Mouse (Mus musculus): ENCODE measurements around the gene Zfp786. TPM values are rescaled to one million over a fixed set of nuclear protein-coding genes. Genes with fewer than 3 reads are reported as not detected.
"Not testable (repeated sequence)": the region's sequence is repeated elsewhere in the genome, so short reads cannot be mapped to it uniquely, and the experiment has no call there.

Zfp786 gene
- 0.22 and 0.30 TPM in 2 replicates for polyA plus RNA-seq (2012; rRNA removed)

GRCm38 (mm10) chr6:47830104-47831078 lies at the start of gene Zfp786:
Zfp786 (minus strand) TSS chr6:47830867.
- DNase-seq (ENCODE audit: low read depth, low spot score), result peak; percentile 82
- 1% methylated on average over 64 of the region's 64 CpGs for WGBS

- WGBS, result 92% methylated on average over 10 of the region's 10 CpGs
- no peak for DNase-seq (ENCODE audit: low read depth, low spot score)
Observed at GRCm38 (mm10) chr6:47880166-47880565, 49.5 kb upstream of the Zfp786 start.

- 19% methylated on average over 4 of the region's 4 CpGs for WGBS
- peak; percentile 7 for DNase-seq (ENCODE audit: low read depth, low spot score)
Observed at GRCm38 (mm10) chr6:47879049-47879716, 48.5 kb upstream of the Zfp786 start.

GRCm38 (mm10) chr6:47878593-47878992 lies 47.9 kb upstream of the Zfp786 start:
- no peak for DNase-seq (ENCODE audit: low read depth, low spot score)
- 29% methylated on average over 3 of the region's 3 CpGs for WGBS

GRCm38 (mm10) chr6:47878133-47878514 lies 47.5 kb upstream of the Zfp786 start:
- WGBS, result 2% methylated on average over 11 of the region's 11 CpGs
- DNase-seq (ENCODE audit: low read depth, low spot score), result peak; percentile 13

GRCm38 (mm10) chr6:47877461-47878132 lies 46.9 kb upstream of the Zfp786 start:
- WGBS, result 1% methylated on average over 67 of the region's 71 CpGs
- peak; percentile 65 for DNase-seq (ENCODE audit: low read depth, low spot score)

GRCm38 (mm10) chr6:47877058-47877457 lies 46.4 kb upstream of the Zfp786 start, which contains the start of gene Zfp282:
Zfp282 (plus strand) TSS chr6:47877204.
- 4% methylated on average over 9 of the region's 9 CpGs for WGBS
- DNase-seq (ENCODE audit: low read depth, low spot score), result no peak

- no peak for DNase-seq (ENCODE audit: low read depth, low spot score)
- 91% methylated on average over 5 of the region's 5 CpGs for WGBS
Observed at GRCm38 (mm10) chr6:47872266-47872665, 41.6 kb upstream of the Zfp786 start.

GRCm38 (mm10) chr6:47857729-47858128 lies 27.1 kb upstream of the Zfp786 start:
- not testable (repeated sequence) for DNase-seq (ENCODE audit: low read depth, low spot score)
- WGBS, result 83% methylated on average over 3 of the region's 3 CpGs

- WGBS, result 95% methylated on average over 6 of the region's 6 CpGs
- no peak for DNase-seq (ENCODE audit: low read depth, low spot score)
Observed at GRCm38 (mm10) chr6:47857241-47857640, 26.6 kb upstream of the Zfp786 start.

GRCm38 (mm10) chr6:47845779-47846178 lies 15.1 kb upstream of the Zfp786 start:
- DNase-seq (ENCODE audit: low read depth, low spot score), result no peak

- 100% methylated on average over 1 of the region's 1 CpGs for WGBS
Observed at GRCm38 (mm10) chr6:47842337-47842736, 11.7 kb upstream of the Zfp786 start.

GRCm38 (mm10) chr6:47841831-47842230 lies 11.2 kb upstream of the Zfp786 start:
- WGBS, result 95% methylated on average over 2 of the region's 2 CpGs
- DNase-seq (ENCODE audit: low read depth, low spot score), result no peak

More at GRCm38 (mm10) chr6:47842337-47842736, 11.7 kb upstream of the Zfp786 start:
- DNase-seq (ENCODE audit: low read depth, low spot score), result no peak

GRCm38 (mm10) chr6:47841077-47841476 lies 10.4 kb upstream of the Zfp786 start:
- DNase-seq (ENCODE audit: low read depth, low spot score), result no peak
- 97% methylated on average over 1 of the region's 1 CpGs for WGBS

GRCm38 (mm10) chr6:47837630-47838029 lies 7.0 kb upstream of the Zfp786 start:
- DNase-seq (ENCODE audit: low read depth, low spot score), result no peak
- 36% methylated on average over 2 of the region's 2 CpGs for WGBS

GRCm38 (mm10) chr6:47835984-47836521 lies 5.4 kb upstream of the Zfp786 start:
- WGBS, result under 1% methylated on average over 49 of the region's 49 CpGs
- DNase-seq (ENCODE audit: low read depth, low spot score), result no peak

- peak; percentile 61 for DNase-seq (ENCODE audit: low read depth, low spot score)
- under 1% methylated on average over 52 of the region's 52 CpGs for WGBS
Observed at GRCm38 (mm10) chr6:47835482-47835983, 4.9 kb upstream of the Zfp786 start, which contains the start of gene Zfp398. Zfp398 (plus strand) TSS chr6:47835661.

- no peak for DNase-seq (ENCODE audit: low read depth, low spot score)
- WGBS, result 77% methylated on average over 1 of the region's 1 CpGs
Observed at GRCm38 (mm10) chr6:47832220-47832619, 1.6 kb upstream of the Zfp786 start.

- DNase-seq (ENCODE audit: low read depth, low spot score), result no peak
Observed at GRCm38 (mm10) chr6:47828950-47829349, 1.7 kb downstream of the Zfp786 start.

More at GRCm38 (mm10) chr6:47828950-47829349, 1.7 kb downstream of the Zfp786 start:
- WGBS, result 43% methylated on average over 1 of the region's 1 CpGs

All from large intestine, adult 2 months (tissue).